Mouse (Mus musculus): Measurements from ENCODE around the gene Rasgef1b. TPM values are rescaled to one million over a fixed set of nuclear protein-coding genes. Genes with fewer than 3 reads are reported as not detected.

The Rasgef1b gene
- polyA plus RNA-seq, 1 experiment from 2014 or later: 124 TPM

DNA sequence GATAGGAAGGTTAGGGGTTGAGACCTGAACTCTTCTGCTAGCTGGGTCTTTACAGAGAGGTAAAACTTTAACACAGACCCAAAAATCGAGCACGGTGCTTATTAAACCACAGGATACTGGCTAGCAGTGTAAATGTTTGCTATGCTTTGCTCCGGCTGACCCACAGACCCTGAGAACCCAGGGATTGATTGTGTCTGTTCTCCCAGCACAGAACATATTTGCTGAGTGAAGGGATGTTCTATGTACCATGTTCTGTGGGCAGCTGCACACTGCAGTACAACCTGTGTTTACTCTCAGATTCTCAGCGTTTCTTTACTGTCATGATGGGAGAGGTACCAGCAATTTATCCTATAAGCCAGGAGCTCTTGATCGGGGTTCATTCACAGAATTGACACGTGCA lies 306.8 kb downstream of the Rasgef1b start:
- WGBS (ENCODE audit: missing documents): 93% methylated on average over 6 of the region's 6 CpGs
- Histone ChIP-seq H3K79me2 (ENCODE audit: inconsistent target) (no peaks in the 10 kb centered on the region), H3K36me3 (ENCODE audit: inconsistent target) (no peaks in the 10 kb centered on the region), H3K27ac (no peak overlapping the region), H3K4me3 (ENCODE audit: inconsistent target) (no peak overlapping the region)

DNA sequence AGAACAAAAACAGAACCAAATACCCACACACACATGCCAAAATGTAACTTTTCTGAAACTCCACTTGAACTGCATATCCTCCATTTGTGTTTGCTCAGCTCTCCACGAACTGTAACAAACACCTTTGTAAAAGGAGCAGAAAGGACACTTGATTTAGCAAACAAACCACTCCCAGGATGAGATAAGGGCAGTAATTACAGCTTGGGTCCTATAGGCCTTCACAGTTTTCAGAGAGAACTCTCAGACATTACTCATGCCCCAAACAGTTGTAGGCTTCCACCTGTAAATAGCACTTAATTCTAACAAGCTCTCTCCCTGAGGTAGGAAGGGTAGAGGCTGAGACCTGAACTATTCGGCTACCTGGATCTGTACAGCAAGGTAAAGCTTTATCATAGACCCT lies 309.0 kb downstream of the Rasgef1b start:
- Histone ChIP-seq H3K79me2 (ENCODE audit: inconsistent target) (no peaks in the 10 kb centered on the region), H3K36me3 (ENCODE audit: inconsistent target) (no peaks in the 10 kb centered on the region), H3K4me3 (ENCODE audit: inconsistent target) (no peak overlapping the region), H3K27ac (no peak overlapping the region)
- 74% methylated on average over 2 of the region's 2 CpGs for WGBS (ENCODE audit: missing documents)

DNA sequence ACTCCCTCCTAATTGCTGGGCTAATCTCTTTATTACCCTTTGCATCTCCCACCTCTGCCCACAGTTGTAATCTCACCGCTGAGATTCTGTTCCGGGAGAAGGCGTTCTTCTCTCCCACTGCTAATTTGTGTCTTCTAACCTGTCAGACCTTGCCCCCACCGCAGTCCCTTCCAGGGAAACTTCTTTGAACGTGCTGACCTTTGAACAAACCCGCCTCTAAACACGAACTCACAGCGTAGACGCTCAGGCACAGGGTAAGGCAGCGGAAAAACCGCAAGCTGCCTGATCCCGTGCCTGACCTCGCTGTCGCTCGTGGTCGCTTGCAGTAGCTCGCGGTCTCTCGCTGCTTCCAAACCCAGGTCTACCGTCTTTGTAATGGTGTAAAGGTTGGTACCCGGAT lies 312.0 kb downstream of the Rasgef1b start:
- Histone ChIP-seq H3K4me3 (ENCODE audit: inconsistent target) (no peak overlapping the region), H3K27ac (no peak overlapping the region), H3K36me3 (ENCODE audit: inconsistent target) (no peaks in the 10 kb centered on the region), H3K79me2 (ENCODE audit: inconsistent target) (no peaks in the 10 kb centered on the region)
- WGBS (ENCODE audit: missing documents): 97% methylated on average over 20 of the region's 21 CpGs

DNA sequence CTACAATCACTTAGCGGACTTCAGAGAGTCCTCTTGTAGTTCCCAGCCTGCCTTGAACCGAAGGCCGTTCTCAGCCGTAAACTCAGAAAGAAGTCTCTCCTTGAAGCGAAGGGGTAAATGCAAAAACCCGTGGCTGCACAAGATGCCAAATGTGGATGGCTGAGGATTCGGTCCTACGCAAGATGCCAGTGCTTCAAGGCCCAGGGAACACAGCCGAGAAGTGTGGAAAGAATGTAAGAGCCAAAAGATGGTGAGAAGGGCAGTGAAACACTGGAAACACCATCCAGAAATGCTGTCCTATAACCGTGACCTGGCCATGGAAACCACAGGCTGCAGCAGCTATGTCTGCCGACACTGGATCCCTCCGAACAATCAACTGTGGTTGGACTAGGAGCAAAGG lies 313.2 kb downstream of the Rasgef1b start:
- Histone ChIP-seq H3K79me2 (ENCODE audit: inconsistent target) (no peaks in the 10 kb centered on the region), H3K27ac (0 out of 2 replicates have a peak overlapping the region, but pooled peaks have one; percentile 62), H3K4me3 (ENCODE audit: inconsistent target) (no peak overlapping the region), H3K36me3 (ENCODE audit: inconsistent target) (no peaks in the 10 kb centered on the region)
- 91% methylated on average over 12 of the region's 12 CpGs for WGBS (ENCODE audit: missing documents)

DNA sequence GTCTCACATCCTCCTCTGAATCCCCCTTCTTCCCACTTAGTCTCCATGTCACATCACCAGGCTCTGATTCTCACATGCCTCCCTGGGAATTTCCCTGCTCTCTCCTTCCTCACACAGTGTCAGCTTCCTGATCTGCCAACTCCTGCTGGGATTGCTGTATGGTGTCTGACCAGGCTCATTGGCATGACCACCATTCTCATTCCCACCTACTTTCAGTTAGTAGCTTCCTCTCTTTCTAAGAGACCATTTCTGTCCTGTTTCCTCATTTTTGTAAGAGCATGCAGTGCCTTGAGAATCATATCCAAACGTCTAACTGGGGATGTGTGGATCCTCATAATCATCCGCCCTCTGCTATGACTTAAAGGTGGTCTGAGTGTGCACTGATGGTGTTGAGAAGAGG lies 313.8 kb downstream of the Rasgef1b start:
- H3K27ac ChIP-seq: peak overlapping the region; percentile 62
- H3K79me2 ChIP-seq (ENCODE audit: inconsistent target): no peaks in the 10 kb centered on the region
- 38% methylated on average over 2 of the region's 2 CpGs for WGBS (ENCODE audit: missing documents)

DNA sequence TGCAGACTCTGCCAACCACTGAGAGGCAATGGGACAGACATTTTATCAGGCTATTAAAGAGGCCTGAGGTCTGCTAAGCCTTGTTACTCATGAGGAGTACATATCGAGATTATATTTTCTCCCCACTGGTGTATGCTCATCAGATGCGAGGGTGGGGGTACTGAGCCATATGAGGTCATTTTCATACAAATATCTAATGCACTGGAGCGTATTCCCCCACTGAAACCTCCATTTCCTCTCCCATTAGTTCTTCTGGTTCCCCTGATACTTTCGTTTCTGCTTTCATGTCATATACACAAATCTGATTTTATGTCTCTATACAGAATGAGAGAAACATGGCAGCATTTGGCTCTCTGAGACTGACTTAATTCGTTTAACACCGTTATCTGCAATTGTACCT lies 314.6 kb downstream of the Rasgef1b start:
- peak overlapping the region; percentile 62 for H3K27ac ChIP-seq
- 43% methylated on average over 6 of the region's 6 CpGs for WGBS (ENCODE audit: missing documents)
- H3K36me3 ChIP-seq (ENCODE audit: inconsistent target): no peaks in the 10 kb centered on the region
- H3K4me3 ChIP-seq (ENCODE audit: inconsistent target): no peak overlapping the region
- no peaks in the 10 kb centered on the region for H3K79me2 ChIP-seq (ENCODE audit: inconsistent target)

More for the DNA sequence above, 313.8 kb downstream of the Rasgef1b start:
- Histone ChIP-seq H3K36me3 (ENCODE audit: inconsistent target) (no peaks in the 10 kb centered on the region), H3K4me3 (ENCODE audit: inconsistent target) (no peak overlapping the region)

DNA sequence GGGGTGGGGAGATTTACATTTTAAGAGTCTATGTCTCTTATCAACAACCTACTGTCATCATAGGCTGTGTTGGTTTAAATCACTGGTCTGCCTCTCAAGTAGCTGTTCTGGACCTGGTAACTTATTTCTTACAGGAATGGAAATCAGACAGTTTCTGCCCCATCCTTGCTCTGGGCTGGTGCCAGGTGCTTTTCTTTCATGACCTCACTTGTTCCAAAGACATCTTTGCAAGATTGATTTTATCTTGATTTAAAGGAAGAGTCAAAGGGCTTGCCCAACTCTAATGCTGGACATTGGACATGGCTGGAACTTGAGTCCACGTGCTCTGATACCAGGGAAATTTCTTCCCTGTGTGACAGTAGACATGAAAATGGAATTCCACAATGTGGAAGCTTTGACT lies 315.0 kb downstream of the Rasgef1b start:
- Histone ChIP-seq H3K4me3 (ENCODE audit: inconsistent target) (no peak overlapping the region), H3K27ac (peak overlapping the region; percentile 62), H3K79me2 (ENCODE audit: inconsistent target) (no peaks in the 10 kb centered on the region), H3K36me3 (ENCODE audit: inconsistent target) (no peaks in the 10 kb centered on the region)
- WGBS (ENCODE audit: missing documents): 92% methylated on average over 1 of the region's 1 CpGs

DNA sequence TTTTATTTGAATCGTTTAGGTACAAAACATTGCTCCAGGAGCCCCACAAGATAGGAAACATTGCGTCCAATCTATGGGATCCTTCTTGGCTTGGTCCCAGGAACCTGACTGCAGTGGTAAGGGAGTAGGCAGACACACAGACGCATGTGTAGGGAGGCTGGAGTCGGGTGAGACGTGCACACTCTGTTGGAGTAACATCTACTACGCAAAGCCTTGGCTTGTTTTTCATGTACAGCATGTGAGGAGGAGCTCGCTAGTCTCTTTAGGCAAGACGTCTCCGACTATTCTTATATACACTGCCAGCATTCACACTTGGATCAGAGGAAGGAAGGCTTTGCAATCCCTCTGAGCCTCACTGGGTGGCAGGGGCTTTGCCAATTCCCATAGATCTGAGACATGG lies 315.5 kb downstream of the Rasgef1b start:
- Histone ChIP-seq H3K36me3 (ENCODE audit: inconsistent target) (no peaks in the 10 kb centered on the region), H3K27ac (no peak overlapping the region), H3K4me3 (ENCODE audit: inconsistent target) (no peak overlapping the region), H3K79me2 (ENCODE audit: inconsistent target) (no peaks in the 10 kb centered on the region)
- 97% methylated on average over 9 of the region's 9 CpGs for WGBS (ENCODE audit: missing documents)

DNA sequence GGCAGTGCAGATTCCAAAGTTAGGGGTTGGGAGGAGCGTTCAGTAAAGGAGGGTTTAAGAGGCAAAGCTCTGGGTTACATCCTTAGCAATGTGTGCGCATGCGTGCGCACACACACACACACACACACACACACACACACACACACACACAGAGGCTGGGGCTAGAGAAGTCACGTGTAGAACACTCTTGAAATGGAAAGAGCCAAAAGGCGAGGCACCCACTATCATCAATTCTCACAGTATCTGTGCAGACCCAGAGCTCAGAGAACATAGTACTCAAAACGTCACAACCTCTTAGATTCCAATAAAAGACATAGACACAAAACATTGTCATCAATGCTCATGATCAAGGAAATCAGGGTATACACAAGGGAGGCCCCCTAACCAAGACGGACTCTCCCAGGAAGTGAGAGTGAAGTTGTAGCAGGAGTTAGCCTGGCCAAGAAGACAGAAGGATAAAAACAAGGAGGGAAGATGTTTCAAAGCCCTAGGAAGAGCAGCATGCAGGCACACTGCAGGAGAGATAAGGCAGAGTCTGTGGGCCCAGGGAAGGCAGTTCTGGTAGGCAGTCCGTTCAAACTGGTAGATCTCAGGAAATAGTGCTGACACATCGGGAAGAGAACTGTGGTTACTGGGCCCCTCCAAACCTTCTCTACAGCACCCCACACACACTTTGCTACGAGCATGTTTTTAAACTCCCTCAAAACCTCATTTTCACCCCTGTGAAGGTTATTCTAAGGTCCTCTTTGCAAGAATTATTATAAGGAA lies 324.3 kb downstream of the Rasgef1b start:
- WGBS (ENCODE audit: missing documents): 65% methylated on average over 9 of the region's 11 CpGs

DNA sequence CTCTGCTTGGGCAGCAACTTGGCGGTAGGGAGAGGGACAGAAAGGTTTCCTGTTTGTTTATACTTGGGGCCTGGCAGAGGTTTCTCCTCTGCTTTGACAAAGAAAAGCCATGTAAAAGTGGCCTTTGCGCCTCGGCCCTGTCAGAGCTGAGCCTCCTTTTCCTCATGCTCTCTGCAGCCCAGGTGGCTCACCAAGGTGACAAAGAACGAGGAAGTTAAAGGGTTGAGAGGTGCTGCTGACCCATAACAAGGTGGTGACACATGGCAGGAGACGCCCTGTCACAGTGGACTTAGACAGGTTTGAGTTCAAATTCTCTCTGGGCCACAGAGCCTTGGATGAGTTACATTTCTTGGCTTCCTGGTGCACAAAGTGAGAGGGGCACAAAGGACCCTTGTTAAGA lies 325.5 kb downstream of the Rasgef1b start:
- H3K27ac ChIP-seq: no peak overlapping the region
- H3K4me3 ChIP-seq (ENCODE audit: inconsistent target): no peak overlapping the region
- no peaks in the 10 kb centered on the region for H3K36me3 ChIP-seq (ENCODE audit: inconsistent target)
- no peaks in the 10 kb centered on the region for H3K79me2 ChIP-seq (ENCODE audit: inconsistent target)
- 90% methylated on average over 5 of the region's 5 CpGs for WGBS (ENCODE audit: missing documents)

More for the DNA sequence above, 324.3 kb downstream of the Rasgef1b start:
- no peaks in the 10 kb centered on the region for H3K36me3 ChIP-seq (ENCODE audit: inconsistent target)
- H3K4me3 ChIP-seq (ENCODE audit: inconsistent target): no peak overlapping the region
- H3K27ac ChIP-seq: no peak overlapping the region
- H3K79me2 ChIP-seq (ENCODE audit: inconsistent target): no peaks in the 10 kb centered on the region

DNA sequence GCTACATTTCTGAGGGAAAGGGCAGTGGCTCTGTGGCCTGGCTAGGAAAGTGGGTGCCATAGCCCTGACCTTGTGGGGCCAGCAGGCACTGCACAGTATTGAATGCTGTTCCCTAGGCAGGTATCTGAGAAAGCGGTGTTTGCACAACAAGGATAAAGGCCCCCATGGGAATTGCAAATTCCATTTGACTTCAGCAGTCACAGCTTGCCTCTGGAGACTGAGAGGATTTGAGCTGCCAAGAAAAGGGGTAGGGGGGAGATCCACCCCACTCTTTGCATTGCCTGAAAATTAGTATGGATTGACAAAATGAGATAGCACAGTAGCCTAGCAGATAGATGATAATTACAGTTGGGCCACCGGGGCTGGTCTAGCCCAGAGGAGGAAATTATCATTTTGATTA lies 326.1 kb downstream of the Rasgef1b start:
- WGBS (ENCODE audit: missing documents): 93% methylated on average over 2 of the region's 2 CpGs
- H3K36me3 ChIP-seq (ENCODE audit: inconsistent target): no peaks in the 10 kb centered on the region
- no peak overlapping the region for H3K4me3 ChIP-seq (ENCODE audit: inconsistent target)
- no peaks in the 10 kb centered on the region for H3K79me2 ChIP-seq (ENCODE audit: inconsistent target)
- H3K27ac ChIP-seq: no peak overlapping the region

DNA sequence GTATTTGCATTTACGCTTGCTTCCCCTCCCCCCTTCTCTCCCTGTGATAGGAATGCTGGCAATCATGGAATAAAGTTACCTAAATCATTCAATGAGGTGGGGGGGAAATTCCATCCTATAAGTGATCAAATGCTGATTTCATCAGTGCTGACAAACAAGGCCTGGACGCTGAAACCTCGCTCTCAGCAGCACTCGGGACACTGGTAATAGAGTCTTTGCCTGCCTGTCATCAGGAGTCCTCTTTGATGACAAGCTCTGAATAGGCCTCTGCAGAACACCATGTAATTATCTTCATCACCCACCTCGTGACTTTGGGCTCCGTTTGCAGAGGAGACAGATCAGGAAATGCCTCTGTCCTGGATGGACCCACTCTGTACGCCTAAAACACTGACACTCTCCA lies 326.6 kb downstream of the Rasgef1b start:
- WGBS (ENCODE audit: missing documents): 92% methylated on average over 6 of the region's 7 CpGs
- Histone ChIP-seq H3K27ac (no peak overlapping the region), H3K4me3 (ENCODE audit: inconsistent target) (no peak overlapping the region), H3K36me3 (ENCODE audit: inconsistent target) (no peaks in the 10 kb centered on the region), H3K79me2 (ENCODE audit: inconsistent target) (no peaks in the 10 kb centered on the region)

DNA sequence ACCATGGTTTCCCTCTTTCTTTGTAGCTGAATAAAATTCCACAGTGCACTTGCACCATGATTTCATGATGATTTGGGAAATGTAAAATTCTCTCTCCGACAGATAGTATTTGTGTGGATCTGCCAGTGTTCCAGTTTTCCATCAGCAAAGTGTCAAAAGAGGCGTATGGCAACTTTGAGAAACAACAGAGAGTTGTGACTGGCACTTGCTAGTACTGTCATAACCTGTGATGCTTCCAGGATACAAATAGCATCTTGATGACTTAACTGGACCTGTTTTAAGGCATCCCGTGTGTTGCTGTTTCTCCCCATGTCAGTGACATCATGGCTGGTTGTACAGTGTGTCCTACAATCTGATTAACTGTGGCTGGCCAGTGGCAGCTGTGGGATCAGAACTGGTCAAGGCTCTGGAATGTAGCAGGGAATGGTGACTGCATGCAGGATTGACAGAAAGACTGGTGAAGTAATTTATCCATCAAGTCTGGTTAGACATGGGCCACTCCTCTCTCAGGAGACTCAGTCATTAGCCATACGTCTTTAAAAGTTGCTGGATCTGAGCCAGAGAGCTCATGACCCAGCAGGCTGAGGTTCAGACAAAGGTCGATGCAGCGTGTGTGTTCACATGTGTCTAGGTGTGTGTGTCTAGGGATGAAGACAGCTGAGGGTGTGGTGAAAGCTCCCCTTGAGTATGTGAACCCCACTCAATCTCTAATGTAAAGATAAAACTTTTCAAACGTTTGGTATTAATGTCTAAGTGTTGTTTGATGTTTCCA lies 328.8 kb downstream of the Rasgef1b start:
- no peaks in the 10 kb centered on the region for H3K79me2 ChIP-seq (ENCODE audit: inconsistent target)
- WGBS (ENCODE audit: missing documents): 96% methylated on average over 7 of the region's 7 CpGs
- H3K27ac ChIP-seq: no peak overlapping the region
- H3K4me3 ChIP-seq (ENCODE audit: inconsistent target): no peak overlapping the region
- no peaks in the 10 kb centered on the region for H3K36me3 ChIP-seq (ENCODE audit: inconsistent target)

DNA sequence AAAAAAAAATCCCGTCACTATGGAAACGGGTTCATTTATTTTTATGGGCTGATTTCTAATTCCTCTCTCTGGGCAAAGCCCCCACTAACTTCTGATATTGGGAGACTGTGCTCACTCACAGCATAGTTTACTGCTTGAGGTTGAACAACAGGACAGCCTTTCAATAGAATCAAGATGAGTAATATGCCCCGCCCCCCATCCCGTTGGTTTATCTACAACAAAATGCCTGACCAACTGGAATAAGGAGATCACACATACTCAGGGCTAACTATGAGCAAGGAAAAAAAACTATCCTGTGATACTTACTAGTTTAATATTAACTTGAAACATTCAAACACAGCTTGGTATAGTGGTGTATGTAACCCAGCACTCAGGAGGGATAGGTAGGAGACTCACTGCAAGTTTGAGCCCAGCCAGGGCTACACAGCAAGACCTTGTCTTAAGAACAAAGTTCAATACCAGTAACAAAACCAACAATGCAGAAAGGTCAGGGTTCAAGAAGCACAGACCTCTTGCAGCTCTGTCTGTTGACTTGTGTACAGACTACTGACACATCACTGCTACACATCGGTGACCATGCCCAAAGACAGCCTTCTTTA lies 330.3 kb downstream of the Rasgef1b start:
- 90% methylated on average over 5 of the region's 5 CpGs for WGBS (ENCODE audit: missing documents)
- Histone ChIP-seq H3K79me2 (ENCODE audit: inconsistent target) (no peaks in the 10 kb centered on the region), H3K36me3 (ENCODE audit: inconsistent target) (no peaks in the 10 kb centered on the region), H3K4me3 (ENCODE audit: inconsistent target) (no peak overlapping the region), H3K27ac (no peak overlapping the region)

DNA sequence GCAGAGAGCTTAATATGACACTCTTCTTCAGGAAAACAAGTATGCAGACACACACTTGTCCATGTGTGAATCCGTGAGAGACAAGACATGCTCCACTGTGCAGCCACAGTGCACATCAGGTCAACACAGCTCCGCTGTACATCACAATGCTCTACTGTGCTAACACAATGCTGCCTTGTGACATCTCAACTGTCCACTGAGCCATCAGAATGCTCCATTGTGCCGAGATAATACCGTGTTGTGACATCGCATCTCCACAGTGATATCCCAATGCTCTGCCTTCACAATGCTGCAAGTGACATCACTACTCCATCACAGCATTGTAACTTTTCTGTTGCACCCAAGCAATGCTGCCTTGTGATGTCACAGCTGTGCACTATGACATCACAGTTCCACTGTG lies 334.3 kb downstream of the Rasgef1b start:
- no peaks in the 10 kb centered on the region for H3K36me3 ChIP-seq (ENCODE audit: inconsistent target)
- H3K27ac ChIP-seq: no peak overlapping the region
- WGBS (ENCODE audit: missing documents): 96% methylated on average over 5 of the region's 5 CpGs
- no peak overlapping the region for H3K4me3 ChIP-seq (ENCODE audit: inconsistent target)
- no peaks in the 10 kb centered on the region for H3K79me2 ChIP-seq (ENCODE audit: inconsistent target)

Data from macrophage (primary cell).